ENCODE assay signal across 8 mouse cellular contexts in the genomic region with DNA sequence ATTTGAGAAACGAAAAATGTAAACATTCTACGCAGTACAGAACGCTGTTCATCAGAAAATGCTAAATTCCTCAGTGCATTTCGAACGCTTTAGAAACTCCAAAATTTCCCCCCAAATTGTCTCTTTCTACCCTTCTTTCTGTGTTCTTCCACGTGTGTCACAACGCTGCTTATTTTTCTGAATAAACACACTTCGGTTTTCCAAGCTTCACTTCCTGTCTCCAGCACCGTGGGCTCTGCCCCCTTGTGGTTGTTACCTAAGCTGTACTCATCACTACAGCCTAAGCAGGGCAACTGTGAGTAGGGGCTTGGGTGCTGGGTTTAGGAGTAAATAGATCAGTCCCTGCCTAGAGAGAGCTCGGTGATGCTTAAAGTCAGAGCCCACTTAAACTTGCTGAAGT. TPM values are rescaled to one million over a fixed set of nuclear protein-coding genes. Genes with fewer than 3 reads are reported as not detected.
DNase-seq lines count a peak whose midpoint lies in the region; ATAC-seq and TF ChIP-seq lines count a peak whose summit lies in the region.

No protein-coding gene starts in this region.

- no peaks in the 10 kb centered on the region for H3K4me1 ChIP-seq in lung, embryonic 14.5 days (ENCODE audit: insufficient read depth)
- no peaks in the 10 kb centered on the region for H3K4me1 ChIP-seq in bone marrow macrophage, adult 2 months (ENCODE audit: control insufficient read depth, insufficient read depth, low read length)
- H3K4me1 ChIP-seq in heart, embryonic 16.5 days (ENCODE audit: control insufficient read depth, insufficient read depth, low read length), result no peaks in the 10 kb centered on the region
- peaks cover 4% of the 10 kb centered on the region; the same call in 1 of the 2 replicates for H3K4me1 ChIP-seq in liver, embryonic 13.5 days (replicated peaks)

- DNase-seq in lung, embryonic 14.5 days, result peak; percentile 84
- no peak for DNase-seq in lung, postnatal 25 days (ENCODE audit: low spot score)
- peak; percentile 8 for DNase-seq in liver, embryonic 13.5 days
- DNase-seq in retina, embryonic 14.5 days (ENCODE audit: low spot score), result peak; percentile 72
- DNase-seq in adrenal gland, adult 2 months, result no peak
- no peak for DNase-seq in gastrocnemius, adult 8-10 months (ENCODE audit: low spot score in 2 of 2)

- TF ChIP-seq CTCF in lung, embryonic 14.5 days (IDR thresholded peaks at IDR 0.05; ENCODE audit: low read depth), result peak; percentile 84
- peak; percentile 64; the same call in 1 of the 2 replicates for TF ChIP-seq CTCF in bone marrow macrophage, adult 2 months (IDR thresholded peaks at IDR 0.05; ENCODE audit: low read depth, low read length)

- 13% methylated on average over 10 of the region's 10 CpGs for WGBS in lung, embryonic 14.5 days
- WGBS in heart, embryonic 16.5 days, result 26% methylated on average over 10 of the region's 10 CpGs
- 21% methylated on average over 10 of the region's 10 CpGs for WGBS in liver, embryonic 13.5 days (ENCODE audit: insufficient replicate concordance)

- H3K36me3 ChIP-seq in lung, embryonic 14.5 days (ENCODE audit: insufficient read depth), result no peaks in the 10 kb centered on the region
- no peaks in the 10 kb centered on the region for H3K36me3 ChIP-seq in heart, embryonic 16.5 days (ENCODE audit: control insufficient read depth, insufficient read depth)
- H3K36me3 ChIP-seq in liver, embryonic 13.5 days, result no peaks in the 10 kb centered on the region

- 0 out of 2 replicates have a peak overlapping the region, but pooled peaks have one; percentile 37 for H3K9ac ChIP-seq in lung, embryonic 14.5 days
- peak overlapping the region; percentile 61 for H3K9ac ChIP-seq in heart, embryonic 16.5 days (ENCODE audit: low read length)
- H3K9ac ChIP-seq in liver, embryonic 13.5 days, result no peak overlapping the region

- H3K27me3 ChIP-seq in lung, embryonic 14.5 days (ENCODE audit: insufficient read depth, low read length), result no peaks in the 10 kb centered on the region
- H3K27me3 ChIP-seq in heart, embryonic 16.5 days (ENCODE audit: control insufficient read depth, insufficient read depth, low read length), result no peaks in the 10 kb centered on the region
- no peaks in the 10 kb centered on the region for H3K27me3 ChIP-seq in liver, embryonic 13.5 days

- ATAC-seq in lung, embryonic 14.5 days (ENCODE audit: insufficient read depth), result peak; percentile 85
- ATAC-seq in heart, embryonic 16.5 days (replicated peaks; ENCODE audit: extremely low read depth, insufficient read depth, low FRiP score), result peak; percentile 75; the same call in 1 of the 2 replicates
- 0 out of 2 replicates have a peak, but pooled peaks have one; percentile 45 for ATAC-seq in liver, embryonic 13.5 days (ENCODE audit: low read depth)

- no peaks in the 10 kb centered on the region for H3K9me3 ChIP-seq in lung, embryonic 14.5 days (ENCODE audit: low read depth, low read length)
- no peaks in the 10 kb centered on the region for H3K9me3 ChIP-seq in heart, embryonic 16.5 days (replicated peaks; ENCODE audit: control insufficient read depth, low read length)
- no peaks in the 10 kb centered on the region for H3K9me3 ChIP-seq in liver, embryonic 13.5 days (replicated peaks)

- TF ChIP-seq POLR2A in bone marrow macrophage, adult 2 months (IDR thresholded peaks at IDR 0.05; ENCODE audit: borderline replicate concordance, low read depth, low read length), result no peak

- peak overlapping the region; percentile 54 for H3K4me2 ChIP-seq in lung, embryonic 14.5 days
- H3K4me2 ChIP-seq in heart, embryonic 16.5 days (ENCODE audit: low read depth, low read length), result peak overlapping the region; percentile 64
- peak overlapping the region; percentile 34 for H3K4me2 ChIP-seq in liver, embryonic 13.5 days

- H3K27ac ChIP-seq in lung, embryonic 14.5 days (ENCODE audit: low read depth), result no peak overlapping the region
- no peak overlapping the region for H3K27ac ChIP-seq in bone marrow macrophage, adult 2 months (ENCODE audit: insufficient read depth, low read depth, low read length)
- no peak overlapping the region for H3K27ac ChIP-seq in heart, embryonic 16.5 days (ENCODE audit: low read length)
- no peak overlapping the region for H3K27ac ChIP-seq in liver, embryonic 13.5 days

- peak overlapping the region; percentile 34 for H3K4me3 ChIP-seq in lung, embryonic 14.5 days (ENCODE audit: low read depth, low read length)
- peak overlapping the region; percentile 20; the same call in 1 of the 2 replicates for H3K4me3 ChIP-seq in bone marrow macrophage, adult 2 months (ENCODE audit: insufficient read depth, low read length)
- H3K4me3 ChIP-seq in heart, embryonic 16.5 days (ENCODE audit: low read length), result peak overlapping the region; percentile 47
- H3K4me3 ChIP-seq in liver, embryonic 13.5 days (replicated peaks), result peak overlapping the region; percentile 23

RNA-seq across cellular contexts. Expression of a gene that starts 19.4 kb away (rescaled TPM):
- not detected in 2 replicates for polyA plus RNA-seq in lung, embryonic 14.5 days (2014; fragmentation: Nextera tagmentation; extraction: Ambion mirVana)
- not detected in 2 replicates for polyA plus RNA-seq in bone marrow macrophage, adult 2 months (2012; ENCODE audit: insufficient read depth, insufficient read length, missing spikeins)
- 0.13 TPM in 1 of 2 replicates, not detected in the other for polyA plus RNA-seq in heart, embryonic 16.5 days (2015; fragmentation: Nextera tagmentation; extraction: Ambion mirVana)
- polyA plus RNA-seq in liver, embryonic 13.5 days (2015; fragmentation: Nextera tagmentation; extraction: Ambion mirVana), result 0.02 TPM in 1 of 2 replicates, not detected in the other
- total RNA-seq in adrenal gland, adult 2 months (2021), result not detected
- polyA plus RNA-seq in adrenal gland, adult 2 months (2012; rRNA removed), result not detected in 2 replicates
- 1 to 10 TPM; 2.9 to 4.0 (median 3.2) TPM for total RNA-seq in gastrocnemius, adult 8-10 months (2022)

RNA-seq across cellular contexts. Expression of a gene that starts 37.9 kb away (rescaled TPM):
- polyA plus RNA-seq in lung, embryonic 14.5 days (2014; fragmentation: Nextera tagmentation; extraction: Ambion mirVana), result not detected in 2 replicates
- polyA plus RNA-seq in bone marrow macrophage, adult 2 months (2012; ENCODE audit: insufficient read depth, insufficient read length, missing spikeins), result not detected in 2 replicates
- polyA plus RNA-seq in heart, embryonic 16.5 days (2015; fragmentation: Nextera tagmentation; extraction: Ambion mirVana), result 0.16 and 0.20 TPM in 2 replicates
- not detected in 2 replicates for polyA plus RNA-seq in liver, embryonic 13.5 days (2015; fragmentation: Nextera tagmentation; extraction: Ambion mirVana)
- not detected for total RNA-seq in adrenal gland, adult 2 months (2021)
- polyA plus RNA-seq in adrenal gland, adult 2 months (2012; rRNA removed), result not detected in 2 replicates
- not detected for total RNA-seq in gastrocnemius, adult 8-10 months (2022)

Comparison
In these comparisons a context has a peak if more than half of its experiments do, and no peak if none do; other contexts are left out.
1. DNase-seq: peak in lung, embryonic 14.5 days (single experiment), liver, embryonic 13.5 days (single experiment) and retina, embryonic 14.5 days (single experiment); none in lung, postnatal 25 days (single experiment), adrenal gland, adult 2 months (single experiment) and gastrocnemius, adult 8-10 months (0 of 2).
2. Peak in every context shown above with its lines, with median percentiles within 50 percentile points of each other: ATAC-seq, H3K4me2 ChIP-seq and H3K4me3 ChIP-seq.